Mouse (Mus musculus) hindbrain, embryonic 16.5 days (tissue): ENCODE measurements at regions not wholly inside any gene's neighbourhood (a gene's known extent, or its start where the extent isn't known, plus 50 kb on each side); places are given as distances from the start of the nearest gene placed in this dataset.

Source experiments
- ATAC-seq: fragments of 200-750 bp; cut with Nextera tagmentation; 2 replicates; pipeline ENCODE4 v1.8.0; 2017; ENCODE audit warnings: moderate TSS enrichment, moderate library complexity
- H3K27ac ChIP-seq: fragments of 300-500 bp; sonication (generic); 2 replicates; pipeline ENCODE4 v1.5.1; 2014; ENCODE audit warnings: low read depth, mild to moderate bottlenecking, control low read depth, low read length, moderate library complexity
- H3K27me3 ChIP-seq: fragments of 300-500 bp; sonication (generic); replicated peaks from 2 replicates; pipeline ENCODE4 v1.6.1; 2014; ENCODE audit warnings: low read length; ENCODE audit not compliant: control insufficient read depth, insufficient read depth
- H3K36me3 ChIP-seq: fragments of 300-500 bp; sonication (generic); 2 replicates; pipeline ENCODE4 v1.6.1; 2014; ENCODE audit warnings: mild to moderate bottlenecking, low read length, moderate library complexity, mixed read lengths; ENCODE audit not compliant: control insufficient read depth, insufficient read depth
- H3K4me1 ChIP-seq: fragments of 300-500 bp; sonication (generic); 2 replicates; pipeline ENCODE4 v1.6.1; 2014; ENCODE audit warnings: low read depth, low read length; ENCODE audit not compliant: control insufficient read depth, insufficient read depth
- H3K4me2 ChIP-seq: fragments of 300-500 bp; sonication (generic); 2 replicates; pipeline ENCODE4 v1.6.1; 2014; ENCODE audit warnings: mild to moderate bottlenecking, low read length, control low read depth, moderate library complexity
- H3K4me3 ChIP-seq: fragments of 300-500 bp; sonication (generic); 2 replicates; pipeline ENCODE4 v1.5.1; 2014; ENCODE audit warnings: mild to moderate bottlenecking, low read length, control low read depth, moderate library complexity
- H3K9ac ChIP-seq: fragments of 300-500 bp; sonication (generic); 2 replicates; pipeline ENCODE4 v1.6.1; 2014; ENCODE audit warnings: low read depth, mild to moderate bottlenecking, control low read depth, low read length, moderate library complexity
- H3K9me3 ChIP-seq: fragments of 300-500 bp; sonication (generic); 2 replicates; pipeline ENCODE4 v1.6.1; 2014; ENCODE audit warnings: mild to moderate bottlenecking, low read length, moderate library complexity; ENCODE audit not compliant: control insufficient read depth
- WGBS: fragments of 180-500 bp; shearing (Covaris S2); extraction: QIAGEN DNeasy Blood & Tissue Kit; methylation state at CpG from one replicate; pipeline ENCODE4 v1.1.7; 2014; 5-methylcytosine and 5-hydroxymethylcytosine counted together

DNA sequence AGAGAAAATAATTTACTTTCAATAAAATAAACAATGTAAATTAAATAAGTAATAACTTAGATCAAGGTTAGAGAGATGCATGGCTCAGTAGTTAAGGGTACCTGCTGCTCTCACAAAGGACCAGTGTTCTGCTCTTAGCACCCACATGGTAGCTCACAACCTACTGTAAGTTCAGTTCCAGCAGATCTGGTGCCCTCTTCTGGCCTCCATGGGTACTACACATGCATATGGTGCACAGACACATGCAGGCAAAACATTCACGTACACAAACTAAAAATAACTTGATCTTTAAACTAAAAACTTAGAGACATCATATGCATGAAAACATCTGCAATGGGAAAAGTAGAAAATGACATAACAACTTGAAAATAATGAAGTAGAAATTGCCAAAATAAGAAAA lies 184.2 kb upstream of the Ank start:
- H3K4me3 ChIP-seq = no peak overlapping the region

DNA sequence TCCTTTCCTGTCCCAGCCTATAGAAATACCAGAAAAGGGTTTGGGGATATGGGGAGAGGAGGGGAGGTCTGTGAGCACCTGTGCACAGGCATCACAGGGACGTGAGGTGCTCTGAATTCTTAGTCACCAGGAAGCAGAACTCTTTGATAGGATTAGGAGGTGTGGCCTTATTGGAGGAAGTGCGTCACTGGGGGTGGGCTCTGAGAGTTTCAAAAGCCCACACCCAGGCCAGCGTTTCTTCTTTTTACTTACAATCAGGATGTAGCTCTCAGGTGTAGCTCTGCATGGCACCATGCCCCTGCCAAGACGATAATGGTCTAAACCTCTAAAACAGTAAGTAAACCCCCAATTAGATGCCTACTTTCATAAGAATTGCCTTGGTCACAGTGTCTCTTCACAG lies 162.6 kb upstream of the Ank start:
- H3K9me3 ChIP-seq = no peaks in the 10 kb centered on the region
- H3K9ac ChIP-seq = no peak overlapping the region
- H3K4me3 ChIP-seq = no peak overlapping the region
- H3K27ac ChIP-seq = no peak overlapping the region
- H3K4me1 ChIP-seq = no peaks in the 10 kb centered on the region
- 0 out of 2 replicates have a peak, but pooled peaks have one; percentile 30 for ATAC-seq
- H3K36me3 ChIP-seq = no peaks in the 10 kb centered on the region
- H3K27me3 ChIP-seq = no peaks in the 10 kb centered on the region
- WGBS = 87% methylated on average over 4 of the region's 4 CpGs
- H3K4me2 ChIP-seq = no peak overlapping the region

More for the DNA sequence above, 184.2 kb upstream of the Ank start:
- no peaks in the 10 kb centered on the region for H3K36me3 ChIP-seq
- 94% methylated on average over 1 of the region's 1 CpGs for WGBS
- no peaks in the 10 kb centered on the region for H3K27me3 ChIP-seq
- H3K4me1 ChIP-seq = no peaks in the 10 kb centered on the region
- ATAC-seq = no peak
- H3K27ac ChIP-seq = no peak overlapping the region
- no peak overlapping the region for H3K4me2 ChIP-seq
- no peak overlapping the region for H3K9ac ChIP-seq
- no peaks in the 10 kb centered on the region for H3K9me3 ChIP-seq

DNA sequence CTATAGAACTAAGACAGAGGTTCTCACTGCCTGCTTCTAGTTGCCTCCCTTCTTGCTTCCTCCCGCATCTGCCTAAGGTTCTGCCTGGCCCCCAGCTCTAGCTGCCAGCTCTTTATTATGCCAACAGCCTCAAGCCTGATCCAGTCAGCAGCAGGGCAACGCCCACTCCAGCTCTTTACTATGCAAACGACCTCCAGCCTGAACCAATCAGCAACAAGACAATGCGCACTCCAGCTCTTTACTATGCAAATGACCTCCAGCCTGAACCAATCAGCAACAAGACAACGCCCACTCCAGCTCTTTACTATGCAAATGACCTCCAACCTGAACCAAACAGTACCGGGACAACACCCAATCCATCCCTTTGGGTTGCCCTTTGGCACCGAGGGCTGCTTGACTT lies 162.2 kb upstream of the Ank start:
- Histone ChIP-seq H3K9ac (no peak overlapping the region), H3K27me3 (no peaks in the 10 kb centered on the region), H3K4me3 (no peak overlapping the region), H3K36me3 (no peaks in the 10 kb centered on the region), H3K4me1 (no peaks in the 10 kb centered on the region), H3K4me2 (no peak overlapping the region), H3K27ac (no peak overlapping the region), H3K9me3 (no peaks in the 10 kb centered on the region)
- peak; percentile 50; the same call in 1 of the 2 replicates for ATAC-seq
- WGBS = 68% methylated on average over 7 of the region's 7 CpGs

DNA sequence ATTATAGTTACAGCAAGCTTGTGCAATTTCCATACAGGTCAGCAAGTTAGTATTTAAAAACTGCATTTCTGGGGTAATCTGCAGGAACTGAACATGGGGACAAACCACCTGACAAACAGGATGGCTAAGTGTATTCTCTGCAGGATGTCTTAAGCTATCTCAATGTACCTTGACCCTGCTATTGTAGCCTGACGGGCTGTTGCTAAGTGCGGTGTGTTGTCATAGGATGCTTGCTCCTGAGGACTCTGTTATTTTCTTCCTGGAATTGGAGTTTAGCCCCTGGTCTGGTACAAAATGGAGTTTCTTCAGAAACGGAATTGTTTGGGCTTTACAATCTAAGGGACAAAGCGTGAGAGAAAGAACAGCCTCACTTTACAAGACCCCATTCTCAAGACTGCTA lies 161.4 kb upstream of the Ank start:
- H3K4me2 ChIP-seq = no peak overlapping the region
- H3K27ac ChIP-seq = no peak overlapping the region
- no peak for ATAC-seq
- WGBS = 94% methylated on average over 4 of the region's 4 CpGs
- no peaks in the 10 kb centered on the region for H3K27me3 ChIP-seq
- H3K9ac ChIP-seq = no peak overlapping the region
- no peaks in the 10 kb centered on the region for H3K9me3 ChIP-seq
- H3K4me1 ChIP-seq = no peaks in the 10 kb centered on the region
- H3K4me3 ChIP-seq = no peak overlapping the region
- H3K36me3 ChIP-seq = no peaks in the 10 kb centered on the region

DNA sequence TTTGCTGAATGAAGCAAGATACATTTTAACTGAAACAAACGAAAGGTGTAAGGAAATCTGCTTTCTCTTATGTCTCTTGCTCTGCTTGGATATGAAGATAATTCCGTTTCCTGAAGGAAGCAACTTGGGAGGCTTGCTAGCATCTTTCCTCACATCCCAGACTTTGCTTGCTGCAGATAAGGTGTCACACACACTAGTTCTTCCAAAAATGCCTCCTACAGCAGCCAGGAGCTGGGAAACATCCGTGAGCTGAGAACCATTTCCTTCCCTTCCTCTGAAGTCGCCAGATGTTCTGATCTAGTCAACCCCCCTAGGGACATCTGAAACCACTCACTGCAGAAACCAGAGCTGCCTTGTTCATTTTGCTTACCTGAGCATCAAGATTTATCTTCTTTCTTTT lies 157.8 kb upstream of the Ank start:
- H3K9me3 ChIP-seq = no peaks in the 10 kb centered on the region
- H3K4me2 ChIP-seq = no peak overlapping the region
- no peak overlapping the region for H3K4me3 ChIP-seq
- H3K27me3 ChIP-seq = no peaks in the 10 kb centered on the region
- no peak for ATAC-seq
- H3K36me3 ChIP-seq = no peaks in the 10 kb centered on the region
- 69% methylated on average over 4 of the region's 4 CpGs for WGBS
- H3K27ac ChIP-seq = no peak overlapping the region
- no peaks in the 10 kb centered on the region for H3K4me1 ChIP-seq
- H3K9ac ChIP-seq = no peak overlapping the region

DNA sequence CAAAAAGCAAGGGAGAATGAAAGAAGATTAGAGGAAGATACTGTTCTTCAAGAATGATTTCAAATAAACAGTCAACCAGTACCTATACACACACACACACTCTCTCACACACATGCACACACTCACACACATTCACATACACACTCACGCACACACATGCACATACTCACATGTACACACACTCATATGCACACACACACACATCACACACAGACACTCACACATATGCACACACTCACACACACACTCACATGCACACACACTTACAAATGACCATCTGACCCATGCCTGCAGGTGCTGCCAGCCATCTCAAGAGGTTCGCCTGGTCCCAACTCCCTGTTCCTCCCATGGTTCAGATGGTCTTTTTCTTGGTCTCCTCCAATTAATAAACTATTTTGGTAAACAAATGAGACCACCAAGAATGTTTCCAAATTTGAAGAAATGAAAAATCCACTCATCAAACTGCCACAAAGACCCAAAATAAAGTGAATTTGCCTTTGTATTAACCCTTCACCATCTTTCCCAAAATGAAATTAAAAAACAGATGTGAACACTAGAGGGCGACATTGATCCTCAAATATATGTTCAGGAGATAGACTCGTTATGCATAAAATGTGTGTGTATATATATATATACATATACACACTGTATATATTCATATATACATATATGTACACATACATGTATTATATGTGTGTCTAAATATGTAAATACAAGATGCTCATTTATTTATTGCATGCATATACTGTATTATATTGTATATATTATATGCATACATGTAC lies 150.3 kb upstream of the Ank start:
- Histone ChIP-seq H3K36me3 (no peaks in the 10 kb centered on the region), H3K9me3 (no peaks in the 10 kb centered on the region), H3K4me3 (no peak overlapping the region), H3K4me1 (no peaks in the 10 kb centered on the region), H3K27ac (no peak overlapping the region), H3K4me2 (no peak overlapping the region), H3K27me3 (no peaks in the 10 kb centered on the region), H3K9ac (no peak overlapping the region)
- 50% methylated on average over 4 of the region's 4 CpGs for WGBS
- peak; percentile 50; the same call in 1 of the 2 replicates for ATAC-seq

DNA sequence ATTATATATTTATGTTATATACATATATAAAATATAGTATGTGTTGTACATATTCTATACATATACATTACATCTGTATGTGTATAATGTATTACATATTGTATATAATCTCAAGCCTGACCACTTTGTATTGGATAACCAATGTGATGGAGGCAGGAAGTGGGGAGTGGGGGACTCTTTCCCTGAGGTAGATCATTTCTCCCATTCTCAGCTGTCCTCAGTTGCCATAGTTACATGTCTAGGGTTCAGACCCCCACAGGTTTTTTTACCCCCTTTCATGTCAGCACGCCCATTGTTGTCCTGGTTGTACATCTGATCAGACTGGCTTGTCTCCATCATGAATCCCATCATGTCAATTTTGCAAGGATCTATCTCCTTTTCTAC lies 149.7 kb upstream of the Ank start:
- 85% methylated on average over 1 of the region's 1 CpGs for WGBS
- ATAC-seq = peak; percentile 14; the same call in 1 of the 2 replicates

DNA sequence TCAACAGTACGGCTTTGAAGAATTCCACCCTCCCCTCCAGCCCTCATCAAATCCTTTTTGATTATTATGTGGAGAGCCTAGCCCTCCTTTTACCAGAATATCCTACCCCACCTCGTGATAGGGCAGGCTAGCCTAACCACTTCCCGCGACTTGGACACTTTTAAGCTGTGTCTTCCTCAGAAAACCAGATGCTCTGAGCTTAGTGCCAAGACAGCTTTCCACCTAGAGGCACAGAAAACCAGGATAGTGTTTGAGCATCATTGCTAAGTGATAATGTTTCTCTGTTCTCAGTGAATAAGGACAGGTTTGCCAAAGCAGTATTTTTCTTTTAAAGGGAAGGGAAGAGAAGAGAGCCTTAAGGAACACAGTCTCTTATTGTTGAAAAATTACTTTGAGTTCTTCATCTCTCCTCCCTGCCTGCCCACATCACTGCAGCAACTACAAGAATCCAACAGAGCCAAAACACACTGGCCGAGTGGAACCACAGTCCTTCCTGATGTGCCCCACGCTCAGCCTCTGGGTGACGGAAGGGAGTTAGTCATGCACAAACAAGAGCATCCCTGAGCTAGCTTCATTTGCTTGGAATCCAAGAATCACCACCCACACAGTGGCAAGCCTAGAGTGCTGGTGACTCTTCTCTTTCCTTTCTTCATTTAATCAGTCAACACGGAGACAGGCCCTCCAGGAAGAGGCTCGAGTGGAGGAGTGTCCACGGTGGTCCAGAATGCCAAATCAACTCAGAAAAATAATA lies 144.4 kb upstream of the Ank start:
- Histone ChIP-seq H3K4me2 (no peak overlapping the region), H3K27me3 (no peaks in the 10 kb centered on the region), H3K9ac (no peak overlapping the region), H3K4me1 (peaks cover 11% of the 10 kb centered on the region), H3K9me3 (no peaks in the 10 kb centered on the region), H3K36me3 (no peaks in the 10 kb centered on the region), H3K4me3 (no peak overlapping the region), H3K27ac (no peak overlapping the region)
- ATAC-seq = no peak
- WGBS = 78% methylated on average over 10 of the region's 10 CpGs

More for the DNA sequence above, 149.7 kb upstream of the Ank start:
- H3K27me3 ChIP-seq = no peaks in the 10 kb centered on the region
- no peaks in the 10 kb centered on the region for H3K4me1 ChIP-seq
- no peaks in the 10 kb centered on the region for H3K36me3 ChIP-seq
- no peaks in the 10 kb centered on the region for H3K9me3 ChIP-seq
- no peak overlapping the region for H3K27ac ChIP-seq
- H3K9ac ChIP-seq = no peak overlapping the region
- no peak overlapping the region for H3K4me3 ChIP-seq
- H3K4me2 ChIP-seq = no peak overlapping the region

DNA sequence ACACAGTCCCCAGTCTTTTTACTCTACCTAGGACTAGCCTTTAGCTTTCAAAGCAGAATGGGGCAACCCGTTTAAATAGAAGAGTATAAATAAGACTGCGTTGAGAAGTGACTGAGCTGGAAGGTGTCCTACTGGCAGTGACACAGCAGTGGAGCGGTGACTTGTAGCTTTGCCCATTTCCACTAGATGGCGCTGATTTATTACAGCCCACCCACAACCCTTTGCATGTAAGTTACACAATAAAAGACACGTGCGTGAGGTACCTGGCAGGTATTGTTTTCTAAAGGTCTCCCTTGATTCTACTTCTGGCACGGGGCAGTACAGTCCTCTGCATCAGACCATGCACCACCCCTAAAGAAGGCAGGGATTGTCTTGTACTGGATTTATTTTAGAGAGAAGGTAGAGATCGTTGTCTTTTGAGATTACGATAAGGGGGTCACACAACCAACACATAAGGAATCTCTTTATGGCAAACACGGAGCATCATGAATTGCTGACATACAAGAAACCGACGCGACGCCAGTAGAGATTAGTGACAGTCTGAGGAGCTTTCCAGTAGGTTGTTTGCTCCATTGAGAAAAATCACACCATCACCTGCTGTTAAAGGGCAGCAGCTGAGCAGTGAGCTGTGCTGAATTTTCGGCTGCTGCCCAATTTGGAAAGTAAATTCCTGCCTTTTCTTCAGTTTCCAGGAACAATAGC lies 140.5 kb upstream of the Ank start:
- Histone ChIP-seq H3K4me1 (peaks cover 11% of the 10 kb centered on the region), H3K36me3 (no peaks in the 10 kb centered on the region), H3K9ac (peak overlapping the region; percentile 9; the same call in 1 of the 2 replicates), H3K27me3 (no peaks in the 10 kb centered on the region), H3K4me3 (no peak overlapping the region), H3K4me2 (peak overlapping the region; percentile 19), H3K27ac (no peak overlapping the region), H3K9me3 (no peaks in the 10 kb centered on the region)
- 22% methylated on average over 15 of the region's 15 CpGs for WGBS
- peak; percentile 91 for ATAC-seq
